Mouse (Mus musculus): Measurements from ENCODE around the gene Aldh1a2. TPM values are rescaled to one million over a fixed set of nuclear protein-coding genes. Genes with fewer than 3 reads are reported as not detected.

Aldh1a2 gene
- total and polyA plus RNA-seq, 3 experiments, result not detected

- no peak for DNase-seq (ENCODE audit: low spot score)
- no peaks in the 10 kb centered on the region for H3K9me3 ChIP-seq (replicated peaks)
- ATAC-seq (ENCODE audit: extremely low read depth, insufficient number of reproducible peaks, low FRiP score, poor library complexity, severe bottlenecking), result no peak
- peaks cover 5% of the 10 kb centered on the region for H3K27me3 ChIP-seq (ENCODE audit: insufficient read depth, low read length)
- no peaks in the 10 kb centered on the region for H3K4me1 ChIP-seq (ENCODE audit: insufficient read depth, low read depth, low read length)
- no peak overlapping the region for H3K4me3 ChIP-seq (ENCODE audit: low read depth, low read length)
- H3K36me3 ChIP-seq (replicated peaks), result no peaks in the 10 kb centered on the region
- TF ChIP-seq TAL1 (conservative IDR thresholded peaks at IDR 0.05; ENCODE audit: low read depth, low read length) (no peak), CTCF (IDR thresholded peaks at IDR 0.05; ENCODE audit: low read depth, low read length) (no peak), POLR2AphosphoS5 (IDR thresholded peaks at IDR 0.05; ENCODE audit: insufficient replicate concordance, low read depth, low read length) (no peak), GATA1 (IDR thresholded peaks at IDR 0.05; ENCODE audit: borderline replicate concordance, low read length) (no peak), GATA2 (IDR thresholded peaks at IDR 0.05; ENCODE audit: borderline replicate concordance, low read depth, low read length) (no peak)
Measured at GRCm38 (mm10) chr9:71317096-71317920, 101.7 kb downstream of the Aldh1a2 start.

- H3K36me3 ChIP-seq (replicated peaks), result no peaks in the 10 kb centered on the region
- ATAC-seq (ENCODE audit: extremely low read depth, insufficient number of reproducible peaks, low FRiP score, poor library complexity, severe bottlenecking), result no peak
- H3K27me3 ChIP-seq (ENCODE audit: insufficient read depth, low read length), result peaks cover 3% of the 10 kb centered on the region; the same call in 1 of the 2 replicates
- no peak overlapping the region for H3K4me3 ChIP-seq (ENCODE audit: low read depth, low read length)
- no peaks in the 10 kb centered on the region for H3K9me3 ChIP-seq (replicated peaks)
- DNase-seq (ENCODE audit: low spot score), result no peak
- H3K4me1 ChIP-seq (ENCODE audit: insufficient read depth, low read depth, low read length), result no peaks in the 10 kb centered on the region
- TF ChIP-seq CTCF (IDR thresholded peaks at IDR 0.05; ENCODE audit: low read depth, low read length) (no peak), GATA1 (IDR thresholded peaks at IDR 0.05; ENCODE audit: borderline replicate concordance, low read length) (no peak), TAL1 (conservative IDR thresholded peaks at IDR 0.05; ENCODE audit: low read depth, low read length) (no peak), POLR2AphosphoS5 (IDR thresholded peaks at IDR 0.05; ENCODE audit: insufficient replicate concordance, low read depth, low read length) (no peak), GATA2 (IDR thresholded peaks at IDR 0.05; ENCODE audit: borderline replicate concordance, low read depth, low read length) (no peak)
Measured at GRCm38 (mm10) chr9:71317921-71318241, 102.3 kb downstream of the Aldh1a2 start.

DNA sequence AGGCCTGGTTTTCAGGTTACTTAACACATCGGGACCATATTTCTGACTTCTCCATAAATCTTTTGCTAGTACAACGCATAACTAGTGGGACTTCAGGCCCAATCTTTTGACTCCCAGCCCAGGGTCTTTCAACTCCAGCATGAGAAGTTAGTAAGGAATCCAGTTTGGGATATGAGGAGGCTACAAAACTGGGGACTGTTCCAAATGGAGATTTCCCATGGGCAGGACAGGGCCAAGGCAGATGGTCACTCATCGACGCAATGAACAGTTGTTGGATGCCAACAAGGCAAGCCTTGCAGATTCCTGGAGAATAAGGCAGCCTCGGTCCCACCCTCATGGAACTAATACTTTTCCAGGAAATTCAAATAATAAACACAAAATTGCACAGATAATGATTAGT lies 104.2 kb downstream of the Aldh1a2 start:
- Histone ChIP-seq H3K27me3 (ENCODE audit: insufficient read depth, low read length) (peaks cover 3% of the 10 kb centered on the region; the same call in 1 of the 2 replicates), H3K4me3 (ENCODE audit: low read depth, low read length) (no peak overlapping the region), H3K9me3 (replicated peaks) (no peaks in the 10 kb centered on the region), H3K36me3 (replicated peaks) (no peaks in the 10 kb centered on the region), H3K4me1 (ENCODE audit: insufficient read depth, low read depth, low read length) (no peaks in the 10 kb centered on the region)
- no peak for DNase-seq (ENCODE audit: low spot score)
- ATAC-seq (ENCODE audit: extremely low read depth, insufficient number of reproducible peaks, low FRiP score, poor library complexity, severe bottlenecking), result no peak
- no peak for TF ChIP-seq GATA2 (IDR thresholded peaks at IDR 0.05; ENCODE audit: borderline replicate concordance, low read depth, low read length)
- TF ChIP-seq TAL1 (conservative IDR thresholded peaks at IDR 0.05; ENCODE audit: low read depth, low read length), result no peak
- TF ChIP-seq GATA1 (IDR thresholded peaks at IDR 0.05; ENCODE audit: borderline replicate concordance, low read length), result no peak
- TF ChIP-seq POLR2AphosphoS5 (IDR thresholded peaks at IDR 0.05; ENCODE audit: insufficient replicate concordance, low read depth, low read length), result no peak
- TF ChIP-seq CTCF (IDR thresholded peaks at IDR 0.05; ENCODE audit: low read depth, low read length), result no peak

DNA sequence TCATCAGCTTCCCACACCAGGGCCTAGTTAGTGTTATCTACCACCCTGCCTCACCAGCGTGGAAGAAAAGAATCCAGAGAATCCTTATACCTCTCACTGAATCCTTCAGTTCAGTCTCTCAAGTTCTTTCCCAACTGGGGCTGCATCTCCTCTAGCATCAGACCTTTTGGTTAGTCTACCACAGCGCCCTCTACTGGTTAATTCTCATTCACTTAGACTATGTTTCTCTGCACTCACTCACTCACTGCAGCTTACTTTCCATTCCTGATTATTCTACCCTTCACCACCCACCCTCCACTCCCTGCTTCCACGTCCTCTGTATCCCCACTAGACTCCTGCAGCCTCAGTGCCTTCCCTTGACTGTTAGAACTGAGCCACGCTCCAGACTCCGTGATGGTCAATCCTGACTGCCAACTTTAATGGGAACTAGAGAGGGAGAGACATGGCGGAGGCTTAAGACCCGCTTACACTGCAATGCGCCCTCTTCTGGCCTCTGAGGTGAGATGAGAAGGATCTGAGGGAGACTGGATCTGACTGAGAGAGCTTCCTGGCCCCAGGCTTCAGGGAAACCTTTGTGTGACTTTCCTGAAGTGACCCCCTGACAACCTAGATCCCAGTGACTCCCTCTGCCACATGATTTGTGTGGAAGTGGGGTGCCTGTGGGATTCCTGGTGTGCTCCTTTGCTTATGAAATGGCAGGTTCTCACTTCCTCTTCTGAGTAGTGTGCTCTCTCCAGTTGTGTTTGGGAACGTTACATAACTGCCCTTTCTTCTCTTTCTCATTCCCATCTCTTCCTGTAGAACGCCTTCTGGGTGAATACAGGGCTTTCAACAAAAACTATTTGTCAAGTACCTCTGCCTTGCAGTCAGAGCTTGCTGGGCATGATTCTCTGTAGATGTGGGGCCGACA lies 104.9 kb downstream of the Aldh1a2 start:
- TF ChIP-seq CTCF (IDR thresholded peaks at IDR 0.05; ENCODE audit: low read depth, low read length), result peak; percentile 16; the same call in 1 of the 2 replicates
- no peak for TF ChIP-seq GATA2 (IDR thresholded peaks at IDR 0.05; ENCODE audit: borderline replicate concordance, low read depth, low read length)
- DNase-seq (ENCODE audit: low spot score) (peak; percentile 8), ATAC-seq (ENCODE audit: extremely low read depth, insufficient number of reproducible peaks, low FRiP score, poor library complexity, severe bottlenecking) (no peak)
- no peaks in the 10 kb centered on the region for H3K36me3 ChIP-seq (replicated peaks)
- H3K4me1 ChIP-seq (ENCODE audit: insufficient read depth, low read depth, low read length), result no peaks in the 10 kb centered on the region
- H3K9me3 ChIP-seq (replicated peaks), result no peaks in the 10 kb centered on the region
- H3K27me3 ChIP-seq (ENCODE audit: insufficient read depth, low read length), result peaks cover 3% of the 10 kb centered on the region; the same call in 1 of the 2 replicates
- no peak overlapping the region for H3K4me3 ChIP-seq (ENCODE audit: low read depth, low read length)

DNA sequence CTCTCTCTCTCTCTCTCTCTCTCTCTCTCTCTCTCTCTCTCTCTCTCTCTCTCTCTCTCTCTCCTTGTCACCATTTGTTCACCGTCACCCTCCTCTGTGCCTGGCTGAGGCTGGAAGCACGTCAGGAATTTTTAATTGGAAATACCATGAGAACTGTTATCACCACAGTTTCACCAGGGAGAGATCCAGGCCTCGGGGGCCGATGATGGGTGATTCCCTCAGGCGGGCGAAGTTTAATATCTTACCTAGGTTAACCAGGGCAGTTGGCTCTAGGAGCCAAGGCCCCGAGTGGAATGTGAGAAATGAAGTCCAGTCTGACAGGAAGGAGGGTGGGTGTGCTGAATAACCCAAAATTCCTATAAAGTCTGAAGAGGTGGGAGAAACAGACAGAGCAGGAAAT lies 105.8 kb downstream of the Aldh1a2 start:
- peaks cover 3% of the 10 kb centered on the region; the same call in 1 of the 2 replicates for H3K27me3 ChIP-seq (ENCODE audit: insufficient read depth, low read length)
- H3K4me3 ChIP-seq (ENCODE audit: low read depth, low read length), result no peak overlapping the region
- H3K36me3 ChIP-seq (replicated peaks), result no peaks in the 10 kb centered on the region
- no peak for ATAC-seq (ENCODE audit: extremely low read depth, insufficient number of reproducible peaks, low FRiP score, poor library complexity, severe bottlenecking)
- no peak for DNase-seq (ENCODE audit: low spot score)
- H3K4me1 ChIP-seq (ENCODE audit: insufficient read depth, low read depth, low read length), result no peaks in the 10 kb centered on the region
- TF ChIP-seq CTCF (IDR thresholded peaks at IDR 0.05; ENCODE audit: low read depth, low read length) (no peak), GATA2 (IDR thresholded peaks at IDR 0.05; ENCODE audit: borderline replicate concordance, low read depth, low read length) (no peak), POLR2AphosphoS5 (IDR thresholded peaks at IDR 0.05; ENCODE audit: insufficient replicate concordance, low read depth, low read length) (no peak), TAL1 (conservative IDR thresholded peaks at IDR 0.05; ENCODE audit: low read depth, low read length) (no peak), GATA1 (IDR thresholded peaks at IDR 0.05; ENCODE audit: borderline replicate concordance, low read length) (no peak)
- H3K9me3 ChIP-seq (replicated peaks), result no peaks in the 10 kb centered on the region

GRCm38 (mm10) chr9:71321871-71322270 lies 106.3 kb downstream of the Aldh1a2 start:
- ATAC-seq (ENCODE audit: extremely low read depth, insufficient number of reproducible peaks, low FRiP score, poor library complexity, severe bottlenecking) (no peak), DNase-seq (ENCODE audit: low spot score) (no peak)
- Histone ChIP-seq H3K4me1 (ENCODE audit: insufficient read depth, low read depth, low read length) (no peaks in the 10 kb centered on the region), H3K36me3 (replicated peaks) (no peaks in the 10 kb centered on the region), H3K27me3 (ENCODE audit: insufficient read depth, low read length) (peaks cover 3% of the 10 kb centered on the region; the same call in 1 of the 2 replicates), H3K4me3 (ENCODE audit: low read depth, low read length) (no peak overlapping the region), H3K9me3 (replicated peaks) (no peaks in the 10 kb centered on the region)
- TF ChIP-seq GATA1 (IDR thresholded peaks at IDR 0.05; ENCODE audit: borderline replicate concordance, low read length) (no peak), GATA2 (IDR thresholded peaks at IDR 0.05; ENCODE audit: borderline replicate concordance, low read depth, low read length) (no peak), POLR2AphosphoS5 (IDR thresholded peaks at IDR 0.05; ENCODE audit: insufficient replicate concordance, low read depth, low read length) (no peak), CTCF (IDR thresholded peaks at IDR 0.05; ENCODE audit: low read depth, low read length) (no peak), TAL1 (conservative IDR thresholded peaks at IDR 0.05; ENCODE audit: low read depth, low read length) (no peak)

Measured in G1E (cell line).